Mouse (Mus musculus): Measurements from ENCODE around the gene Adgrg3. TPM values are rescaled to one million over a fixed set of nuclear protein-coding genes. Genes with fewer than 3 reads are reported as not detected.

Adgrg3 gene
- polyA plus RNA-seq, 1 experiment from 2014 or later: 1.1 TPM

- Histone ChIP-seq H3K36me3 (ENCODE audit: control insufficient read depth, insufficient read depth, low read length) (no peaks in the 10 kb centered on the region), H3K27ac (ENCODE audit: low read depth, low read length) (peak overlapping the region; percentile 2; the same call in 1 of the 2 replicates), H3K9me3 (ENCODE audit: control insufficient read depth, low read length) (no peaks in the 10 kb centered on the region), H3K4me2 (ENCODE audit: low read depth, low read length) (no peak overlapping the region), H3K4me1 (ENCODE audit: control insufficient read depth, insufficient read depth, low read length) (peaks cover 36% of the 10 kb centered on the region), H3K9ac (replicated peaks; ENCODE audit: low read depth, low read length) (no peak overlapping the region), H3K4me3 (ENCODE audit: low read depth, low read length) (no peak overlapping the region), H3K27me3 (ENCODE audit: control insufficient read depth, insufficient read depth, low read length) (no peaks in the 10 kb centered on the region)
- 42% methylated on average over 8 of the region's 8 CpGs for WGBS
- no peak for ATAC-seq (ENCODE audit: low read depth)
Measured at GRCm38 (mm10) chr8:94980976-94981375, 36.5 kb upstream of the Adgrg3 start.

GRCm38 (mm10) chr8:94981848-94982247, 35.6 kb upstream of the Adgrg3 start:
- H3K27ac ChIP-seq (ENCODE audit: low read depth, low read length): peak overlapping the region; percentile 34; the same call in 1 of the 2 replicates
- no peak overlapping the region for H3K4me2 ChIP-seq (ENCODE audit: low read depth, low read length)
- no peaks in the 10 kb centered on the region for H3K9me3 ChIP-seq (ENCODE audit: control insufficient read depth, low read length)
- H3K27me3 ChIP-seq (ENCODE audit: control insufficient read depth, insufficient read depth, low read length): no peaks in the 10 kb centered on the region
- H3K4me1 ChIP-seq (ENCODE audit: control insufficient read depth, insufficient read depth, low read length): peaks cover 38% of the 10 kb centered on the region
- H3K4me3 ChIP-seq (ENCODE audit: low read depth, low read length): no peak overlapping the region
- H3K36me3 ChIP-seq (ENCODE audit: control insufficient read depth, insufficient read depth, low read length): no peaks in the 10 kb centered on the region
- no peak overlapping the region for H3K9ac ChIP-seq (replicated peaks; ENCODE audit: low read depth, low read length)
- no peak; the same call in 1 of the 2 replicates for ATAC-seq (ENCODE audit: low read depth)
- 22% methylated on average over 7 of the region's 7 CpGs for WGBS

GRCm38 (mm10) chr8:94983146-94983545, 34.3 kb upstream of the Adgrg3 start:
- no peak overlapping the region for H3K4me2 ChIP-seq (ENCODE audit: low read depth, low read length)
- H3K27ac ChIP-seq (ENCODE audit: low read depth, low read length): no peak overlapping the region
- H3K9ac ChIP-seq (replicated peaks; ENCODE audit: low read depth, low read length): no peak overlapping the region
- H3K9me3 ChIP-seq (ENCODE audit: control insufficient read depth, low read length): no peaks in the 10 kb centered on the region
- peaks cover 27% of the 10 kb centered on the region for H3K4me1 ChIP-seq (ENCODE audit: control insufficient read depth, insufficient read depth, low read length)
- no peak overlapping the region for H3K4me3 ChIP-seq (ENCODE audit: low read depth, low read length)
- no peaks in the 10 kb centered on the region for H3K36me3 ChIP-seq (ENCODE audit: control insufficient read depth, insufficient read depth, low read length)
- 3% methylated on average over 5 of the region's 5 CpGs for WGBS
- no peak for ATAC-seq (ENCODE audit: low read depth)
- H3K27me3 ChIP-seq (ENCODE audit: control insufficient read depth, insufficient read depth, low read length): no peaks in the 10 kb centered on the region

GRCm38 (mm10) chr8:94983881-94984516, 33.5 kb upstream of the Adgrg3 start:
- H3K4me3 ChIP-seq (ENCODE audit: low read depth, low read length): peak overlapping the region; percentile 15; the same call in 1 of the 2 replicates
- H3K9ac ChIP-seq (replicated peaks; ENCODE audit: low read depth, low read length): peak overlapping the region; percentile 32; the same call in 1 of the 2 replicates
- ATAC-seq (ENCODE audit: low read depth): peak; percentile 73
- H3K4me2 ChIP-seq (ENCODE audit: low read depth, low read length): peak overlapping the region; percentile 31
- H3K36me3 ChIP-seq (ENCODE audit: control insufficient read depth, insufficient read depth, low read length): no peaks in the 10 kb centered on the region
- H3K9me3 ChIP-seq (ENCODE audit: control insufficient read depth, low read length): no peaks in the 10 kb centered on the region
- 9% methylated on average over 10 of the region's 10 CpGs for WGBS
- peak overlapping the region; percentile 61; the same call in 1 of the 2 replicates for H3K27ac ChIP-seq (ENCODE audit: low read depth, low read length)
- peaks cover 26% of the 10 kb centered on the region for H3K4me1 ChIP-seq (ENCODE audit: control insufficient read depth, insufficient read depth, low read length)
- no peaks in the 10 kb centered on the region for H3K27me3 ChIP-seq (ENCODE audit: control insufficient read depth, insufficient read depth, low read length)

- ATAC-seq (ENCODE audit: low read depth): no peak
- H3K36me3 ChIP-seq (ENCODE audit: control insufficient read depth, insufficient read depth, low read length): no peaks in the 10 kb centered on the region
- no peak overlapping the region for H3K27ac ChIP-seq (ENCODE audit: low read depth, low read length)
- no peaks in the 10 kb centered on the region for H3K9me3 ChIP-seq (ENCODE audit: control insufficient read depth, low read length)
- no peaks in the 10 kb centered on the region for H3K27me3 ChIP-seq (ENCODE audit: control insufficient read depth, insufficient read depth, low read length)
- H3K9ac ChIP-seq (replicated peaks; ENCODE audit: low read depth, low read length): no peak overlapping the region
- peaks cover 26% of the 10 kb centered on the region for H3K4me1 ChIP-seq (ENCODE audit: control insufficient read depth, insufficient read depth, low read length)
- WGBS: 83% methylated on average over 6 of the region's 6 CpGs
- H3K4me2 ChIP-seq (ENCODE audit: low read depth, low read length): peak overlapping the region; percentile 31
- no peak overlapping the region for H3K4me3 ChIP-seq (ENCODE audit: low read depth, low read length)
Measured at GRCm38 (mm10) chr8:94985023-94985422, 32.5 kb upstream of the Adgrg3 start.

- ATAC-seq (ENCODE audit: low read depth): peak; percentile 28
- H3K9ac ChIP-seq (replicated peaks; ENCODE audit: low read depth, low read length): no peak overlapping the region
Measured at GRCm38 (mm10) chr8:94986676-94987075, 30.8 kb upstream of the Adgrg3 start.

GRCm38 (mm10) chr8:94987553-94987952, 29.9 kb upstream of the Adgrg3 start:
- WGBS: 85% methylated on average over 7 of the region's 7 CpGs

More at GRCm38 (mm10) chr8:94986676-94987075, 30.8 kb upstream of the Adgrg3 start:
- Histone ChIP-seq H3K36me3 (ENCODE audit: control insufficient read depth, insufficient read depth, low read length) (no peaks in the 10 kb centered on the region), H3K4me3 (ENCODE audit: low read depth, low read length) (no peak overlapping the region), H3K27ac (ENCODE audit: low read depth, low read length) (no peak overlapping the region), H3K9me3 (ENCODE audit: control insufficient read depth, low read length) (no peaks in the 10 kb centered on the region), H3K4me2 (ENCODE audit: low read depth, low read length) (0 out of 2 replicates have a peak overlapping the region, but pooled peaks have one; percentile 15), H3K4me1 (ENCODE audit: control insufficient read depth, insufficient read depth, low read length) (peaks cover 35% of the 10 kb centered on the region), H3K27me3 (ENCODE audit: control insufficient read depth, insufficient read depth, low read length) (no peaks in the 10 kb centered on the region)
- 21% methylated on average over 5 of the region's 5 CpGs for WGBS

GRCm38 (mm10) chr8:94988619-94989018, 28.9 kb upstream of the Adgrg3 start:
- 82% methylated on average over 6 of the region's 6 CpGs for WGBS
- H3K27me3 ChIP-seq (ENCODE audit: control insufficient read depth, insufficient read depth, low read length): no peaks in the 10 kb centered on the region
- H3K9ac ChIP-seq (replicated peaks; ENCODE audit: low read depth, low read length): no peak overlapping the region
- no peaks in the 10 kb centered on the region for H3K36me3 ChIP-seq (ENCODE audit: control insufficient read depth, insufficient read depth, low read length)
- H3K9me3 ChIP-seq (ENCODE audit: control insufficient read depth, low read length): no peaks in the 10 kb centered on the region
- H3K27ac ChIP-seq (ENCODE audit: low read depth, low read length): no peak overlapping the region
- H3K4me2 ChIP-seq (ENCODE audit: low read depth, low read length): no peak overlapping the region
- H3K4me1 ChIP-seq (ENCODE audit: control insufficient read depth, insufficient read depth, low read length): peaks cover 42% of the 10 kb centered on the region
- no peak for ATAC-seq (ENCODE audit: low read depth)
- no peak overlapping the region for H3K4me3 ChIP-seq (ENCODE audit: low read depth, low read length)

More at GRCm38 (mm10) chr8:94987553-94987952, 29.9 kb upstream of the Adgrg3 start:
- Histone ChIP-seq H3K9me3 (ENCODE audit: control insufficient read depth, low read length) (no peaks in the 10 kb centered on the region), H3K27me3 (ENCODE audit: control insufficient read depth, insufficient read depth, low read length) (no peaks in the 10 kb centered on the region), H3K36me3 (ENCODE audit: control insufficient read depth, insufficient read depth, low read length) (no peaks in the 10 kb centered on the region), H3K4me2 (ENCODE audit: low read depth, low read length) (no peak overlapping the region), H3K9ac (replicated peaks; ENCODE audit: low read depth, low read length) (no peak overlapping the region), H3K4me1 (ENCODE audit: control insufficient read depth, insufficient read depth, low read length) (peaks cover 42% of the 10 kb centered on the region), H3K27ac (ENCODE audit: low read depth, low read length) (no peak overlapping the region), H3K4me3 (ENCODE audit: low read depth, low read length) (no peak overlapping the region)
- ATAC-seq (ENCODE audit: low read depth): no peak

GRCm38 (mm10) chr8:94989711-94990110, 27.8 kb upstream of the Adgrg3 start:
- peaks cover 42% of the 10 kb centered on the region for H3K4me1 ChIP-seq (ENCODE audit: control insufficient read depth, insufficient read depth, low read length)

More at GRCm38 (mm10) chr8:94989711-94990110, 27.8 kb upstream of the Adgrg3 start:
- WGBS: 90% methylated on average over 4 of the region's 4 CpGs
- ATAC-seq (ENCODE audit: low read depth): no peak
- no peak overlapping the region for H3K27ac ChIP-seq (ENCODE audit: low read depth, low read length)
- no peak overlapping the region for H3K4me3 ChIP-seq (ENCODE audit: low read depth, low read length)
- H3K36me3 ChIP-seq (ENCODE audit: control insufficient read depth, insufficient read depth, low read length): no peaks in the 10 kb centered on the region
- H3K4me2 ChIP-seq (ENCODE audit: low read depth, low read length): no peak overlapping the region
- no peaks in the 10 kb centered on the region for H3K9me3 ChIP-seq (ENCODE audit: control insufficient read depth, low read length)
- no peak overlapping the region for H3K9ac ChIP-seq (replicated peaks; ENCODE audit: low read depth, low read length)
- H3K27me3 ChIP-seq (ENCODE audit: control insufficient read depth, insufficient read depth, low read length): no peaks in the 10 kb centered on the region
